Mouse (Mus musculus): ENCODE measurements around the gene Glis3.

DNA sequence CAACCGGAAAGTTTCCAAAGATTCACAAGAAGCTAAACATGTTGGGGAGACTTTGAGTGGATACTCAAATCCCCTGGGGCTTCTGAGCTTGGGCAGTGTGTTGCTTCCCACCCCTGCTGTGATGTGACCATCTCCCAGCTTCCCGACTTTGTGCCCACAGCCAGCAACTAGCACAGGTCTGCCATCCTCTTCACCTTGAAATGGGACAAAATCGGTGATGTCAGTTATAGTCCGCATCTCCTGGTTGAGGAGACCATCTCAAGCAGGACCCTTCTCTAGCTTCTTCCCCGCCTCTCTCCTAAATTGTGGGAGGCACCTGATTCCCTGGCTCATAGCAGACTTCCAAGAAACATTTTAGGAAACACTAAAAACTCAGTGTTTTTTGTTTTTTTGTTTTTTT is 352.3 kb downstream of the Glis3 start:
- TF ChIP-seq GATA1 (IDR thresholded peaks at IDR 0.05; ENCODE audit: borderline replicate concordance, low read length) (no peak), FLI1 (IDR thresholded peaks at IDR 0.05; ENCODE audit: low read length) (no peak)
